ENCODE assay signal across 15 mouse cellular contexts in the genomic region with DNA sequence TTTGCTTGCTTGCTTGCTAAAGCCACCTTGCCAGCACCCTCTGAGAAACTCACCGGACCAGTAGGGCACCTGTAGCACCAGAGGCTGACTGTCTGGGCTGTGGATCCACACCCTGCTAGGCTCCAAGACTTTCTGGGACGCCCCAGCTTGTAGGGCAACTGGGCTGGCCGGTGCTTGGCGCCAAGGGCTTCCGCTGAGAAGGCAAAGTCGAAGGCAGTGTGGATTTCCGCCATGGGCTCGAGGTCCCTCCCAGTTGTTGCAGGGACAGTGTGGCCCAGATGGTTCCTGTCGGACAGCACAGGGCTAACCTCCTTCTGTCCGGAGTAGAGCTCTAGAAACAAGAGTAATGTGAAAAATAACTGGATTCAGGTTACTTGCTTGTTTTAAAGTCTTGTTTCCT. TPM values are rescaled to one million over a fixed set of nuclear protein-coding genes. Genes with fewer than 3 reads are reported as not detected.
DNase-seq lines count a peak whose midpoint lies in the region; ATAC-seq and TF ChIP-seq lines count a peak whose summit lies in the region.
"Had no signal": no experiment of that assay in that cellular context is flagged by ENCODE, and none has a peak within 500 bp of the region (broad histone marks: within the 10 kb centered on the region; RNA-seq: fewer than 3 reads in every experiment).

No protein-coding gene starts in this region.

- no peak for DNase-seq in embryonic facial prominence, embryonic 10.5 days (ENCODE audit: low spot score)
- peak; percentile 40 to 41 for DNase-seq in lung, adult 18-20 months
- no peak for DNase-seq in lung, postnatal 25 days (ENCODE audit: low spot score)
- peak; percentile 60 for DNase-seq in kidney, postnatal 14 days
- DNase-seq in stomach, postnatal 0 days (ENCODE audit: low spot score), result peak; percentile 65
- DNase-seq in MN1 (ENCODE audit: low spot score), result no peak
- no peak for DNase-seq in adrenal gland, postnatal 10 days
- DNase-seq: left cerebral cortex, postnatal 4 days; spleen, adult 18-20 months had no signal

- no peak for TF ChIP-seq CTCF in stomach, postnatal 0 days (IDR thresholded peaks at IDR 0.05; ENCODE audit: low read depth)

- H3K9me3 ChIP-seq in embryonic facial prominence, embryonic 15.5 days (replicated peaks), result no peaks in the 10 kb centered on the region
- no peaks in the 10 kb centered on the region for H3K9me3 ChIP-seq in embryonic facial prominence, embryonic 10.5 days
- no peaks in the 10 kb centered on the region for H3K9me3 ChIP-seq in stomach, postnatal 0 days (ENCODE audit: control insufficient read depth, low read length)

- WGBS in embryonic facial prominence, embryonic 15.5 days, result 66% methylated on average over 10 of the region's 10 CpGs
- 83% methylated on average over 10 of the region's 10 CpGs for WGBS in embryonic facial prominence, embryonic 10.5 days
- WGBS in stomach, postnatal 0 days, result 37% methylated on average over 10 of the region's 10 CpGs

- ATAC-seq in embryonic facial prominence, embryonic 15.5 days (ENCODE audit: insufficient number of reproducible peaks, low FRiP score, low TSS enrichment, low read depth), result no peak
- peak; percentile 60 for ATAC-seq in stomach, postnatal 0 days (ENCODE audit: low FRiP score, low TSS enrichment)
- ATAC-seq: forebrain, embryonic 14.5 days; hindbrain, postnatal 0 days had no signal

- H3K27me3 ChIP-seq in embryonic facial prominence, embryonic 15.5 days, result no peaks in the 10 kb centered on the region
- no peaks in the 10 kb centered on the region for H3K27me3 ChIP-seq in embryonic facial prominence, embryonic 10.5 days (replicated peaks; ENCODE audit: low read depth, poor library complexity, severe bottlenecking)
- H3K27me3 ChIP-seq in stomach, postnatal 0 days (ENCODE audit: control insufficient read depth, insufficient read depth, low read length), result no peaks in the 10 kb centered on the region

- no peak overlapping the region for H3K9ac ChIP-seq in embryonic facial prominence, embryonic 15.5 days
- H3K9ac ChIP-seq in stomach, postnatal 0 days (ENCODE audit: low read length), result no peak overlapping the region

- TF ChIP-seq EP300 in stomach, postnatal 0 days (optimal IDR thresholded peaks at IDR 0.05), result no peak

- peaks cover 35% of the 10 kb centered on the region for H3K4me1 ChIP-seq in embryonic facial prominence, embryonic 15.5 days
- peaks cover 45% of the 10 kb centered on the region for H3K4me1 ChIP-seq in embryonic facial prominence, embryonic 10.5 days
- peaks cover 8% of the 10 kb centered on the region; the same call in 1 of the 2 replicates for H3K4me1 ChIP-seq in stomach, postnatal 0 days (replicated peaks; ENCODE audit: control insufficient read depth, insufficient read depth)

- H3K4me3 ChIP-seq in embryonic facial prominence, embryonic 15.5 days (replicated peaks), result no peak overlapping the region
- H3K4me3 ChIP-seq in embryonic facial prominence, embryonic 10.5 days, result no peak overlapping the region
- no peak overlapping the region for H3K4me3 ChIP-seq in stomach, postnatal 0 days (ENCODE audit: low read depth, low read length)

- H3K36me3 ChIP-seq in embryonic facial prominence, embryonic 15.5 days, result no peaks in the 10 kb centered on the region
- no peaks in the 10 kb centered on the region for H3K36me3 ChIP-seq in embryonic facial prominence, embryonic 10.5 days (replicated peaks)
- no peaks in the 10 kb centered on the region for H3K36me3 ChIP-seq in stomach, postnatal 0 days (ENCODE audit: control insufficient read depth, insufficient read depth, low read length)

- H3K27ac ChIP-seq in embryonic facial prominence, embryonic 15.5 days (replicated peaks), result 0 out of 2 replicates have a peak overlapping the region, but pooled peaks have one; percentile 5
- no peak overlapping the region for H3K27ac ChIP-seq in embryonic facial prominence, embryonic 10.5 days (replicated peaks)
- peak overlapping the region; percentile 75 for H3K27ac ChIP-seq in stomach, postnatal 0 days (replicated peaks)
- H3K27ac ChIP-seq: hindbrain, postnatal 0 days had no signal

- no peak overlapping the region for H3K4me2 ChIP-seq in embryonic facial prominence, embryonic 15.5 days (replicated peaks)
- H3K4me2 ChIP-seq in stomach, postnatal 0 days (replicated peaks; ENCODE audit: low read depth), result peak overlapping the region; percentile 9; the same call in 1 of the 2 replicates
- H3K4me2 ChIP-seq: midbrain, embryonic 11.5 days had no signal

RNA-seq across cellular contexts. Expression of gene Mxi1, which starts 11.0 kb away (rescaled TPM):
- polyA plus RNA-seq in embryonic facial prominence, embryonic 15.5 days (2015; fragmentation: Nextera tagmentation; extraction: Ambion mirVana), result 41.7 and 47.9 TPM in 2 replicates
- 29.2 and 33.0 TPM in 2 replicates for polyA plus RNA-seq in embryonic facial prominence, embryonic 10.5 days (2016; fragmentation: Nextera tagmentation; extraction: Ambion mirVana)
- 28.6 and 31.3 TPM in 2 replicates for polyA plus RNA-seq in stomach, postnatal 0 days (2015; fragmentation: Nextera tagmentation; extraction: Ambion mirVana)
- 10 to 100 TPM; 31.0 to 31.7 TPM for total RNA-seq in adrenal gland, postnatal 10 days (2021)

RNA-seq across cellular contexts. Expression of gene Gm10197, which starts 50.3 kb away (rescaled TPM):
- polyA plus RNA-seq in embryonic facial prominence, embryonic 15.5 days (2015; fragmentation: Nextera tagmentation; extraction: Ambion mirVana), result not detected in 2 replicates
- 2.0 and 3.6 TPM in 2 replicates for polyA plus RNA-seq in embryonic facial prominence, embryonic 10.5 days (2016; fragmentation: Nextera tagmentation; extraction: Ambion mirVana)
- polyA plus RNA-seq in stomach, postnatal 0 days (2015; fragmentation: Nextera tagmentation; extraction: Ambion mirVana), result not detected in 2 replicates
- not detected for total RNA-seq in adrenal gland, postnatal 10 days (2021)
- total RNA-seq: hindbrain, postnatal 0 days; left cerebral cortex, postnatal 4 days; neutrophil, adult 5-6 weeks had no signal
- polyA plus RNA-seq: C2C12; hindbrain, postnatal 0 days; midbrain, embryonic 11.5 days had no signal

Comparison
In these comparisons a context has a peak if more than half of its experiments do, and no peak if none do; other contexts are left out.
1. DNase-seq: peak in lung, adult 18-20 months (2 of 2), kidney, postnatal 14 days (single experiment) and stomach, postnatal 0 days (single experiment); none in embryonic facial prominence, embryonic 10.5 days (single experiment), lung, postnatal 25 days (single experiment), MN1 (single experiment) and adrenal gland, postnatal 10 days (single experiment).